Comparison of ENCODE assay signal across 16 mouse cellular contexts in the genomic region with DNA sequence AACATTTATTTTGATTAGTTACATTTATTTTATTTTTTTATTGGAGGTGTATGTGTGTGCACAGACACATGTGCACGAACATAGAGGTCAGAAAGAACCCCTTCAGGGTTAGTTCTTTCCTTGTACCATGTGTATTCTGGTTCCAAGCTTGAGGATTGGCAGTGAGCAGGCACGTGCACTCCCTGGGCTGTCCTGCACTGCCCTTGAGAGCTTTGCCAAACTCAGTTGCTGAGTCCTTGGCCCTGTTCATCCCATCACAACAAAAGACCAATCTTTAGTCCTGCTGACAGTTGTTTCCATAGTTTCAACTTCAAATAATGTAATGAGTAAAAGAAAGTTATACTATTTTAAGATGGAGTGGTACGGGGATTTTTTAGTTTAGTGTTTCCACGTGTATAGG.
"Had no signal": no experiment of that assay in that cellular context is flagged by ENCODE, and none has a peak within 500 bp of the region (broad histone marks: within the 10 kb centered on the region; RNA-seq: fewer than 3 reads in every experiment).

No protein-coding gene starts in this region.

- ATAC-seq: hindbrain, embryonic 16.5 days; inflammation-experienced regulatory T-cells, adult 6 months; intestine, embryonic 15.5 days; intestine, postnatal 0 days; liver, embryonic 12.5 days had no signal

- DNase-seq: gastrocnemius, postnatal 10 days; gastrocnemius, postnatal 25 days; heart, adult 18-20 months; heart, postnatal 10 days; heart, postnatal 4 days; kidney, adult 18-20 months; kidney, adult 8-10 months; kidney, postnatal 10 days; kidney, postnatal 25 days; kidney, postnatal 4 days; left cerebral cortex, postnatal 4 days had no signal
